In the genomic region with DNA sequence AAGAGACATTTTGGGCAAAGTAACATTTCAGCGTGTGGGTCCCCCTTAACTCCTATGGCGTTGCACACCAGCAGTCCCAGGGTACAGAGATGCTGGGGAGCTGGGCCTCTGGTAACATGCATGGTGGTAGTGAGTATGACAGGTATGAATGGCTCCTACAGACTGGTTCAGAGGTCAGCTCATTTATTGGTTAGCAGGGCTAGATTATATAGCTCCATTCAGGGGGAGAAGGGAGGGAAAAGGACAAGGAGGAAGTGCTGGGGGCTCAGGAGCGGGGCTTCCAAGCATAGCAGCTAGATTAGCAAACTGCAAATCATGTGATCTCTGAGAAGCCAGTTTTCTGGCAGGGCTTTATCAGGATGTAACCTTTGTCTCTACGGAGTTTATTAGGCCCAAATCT, we compare ENCODE assay signal across 22 mouse cellular contexts.
DNase-seq lines count a peak whose midpoint lies in the region; ATAC-seq and TF ChIP-seq lines count a peak whose summit lies in the region.
"Had no signal": no experiment of that assay in that cellular context is flagged by ENCODE, and none has a peak within 500 bp of the region (broad histone marks: within the 10 kb centered on the region; RNA-seq: fewer than 3 reads in every experiment).

No protein-coding gene starts in this region.

- H3K4me2 ChIP-seq in intestine, embryonic 14.5 days (ENCODE audit: low read length) = no peak overlapping the region
- no peak overlapping the region for H3K4me2 ChIP-seq in intestine, postnatal 0 days (replicated peaks; ENCODE audit: low read depth)
- H3K4me2 ChIP-seq in intestine, embryonic 15.5 days (replicated peaks) = no peak overlapping the region
- H3K4me2 ChIP-seq in intestine, embryonic 16.5 days (ENCODE audit: low read depth, low read length) = no peak overlapping the region
- no peak overlapping the region for H3K4me2 ChIP-seq in forebrain, embryonic 12.5 days

- WGBS in intestine, embryonic 14.5 days = 61% methylated on average over 4 of the region's 4 CpGs
- 63% methylated on average over 4 of the region's 4 CpGs for WGBS in intestine, postnatal 0 days
- 64% methylated on average over 4 of the region's 4 CpGs for WGBS in intestine, embryonic 15.5 days
- WGBS in intestine, embryonic 16.5 days = 70% methylated on average over 4 of the region's 4 CpGs
- 41% methylated on average over 4 of the region's 4 CpGs for WGBS in small intestine, adult 2 months
- WGBS in forebrain, embryonic 12.5 days = 90% methylated on average over 4 of the region's 4 CpGs

- no peaks in the 10 kb centered on the region for H3K9me3 ChIP-seq in intestine, embryonic 14.5 days (ENCODE audit: control insufficient read depth, low read length)
- no peaks in the 10 kb centered on the region for H3K9me3 ChIP-seq in intestine, postnatal 0 days (ENCODE audit: control insufficient read depth)
- H3K9me3 ChIP-seq in intestine, embryonic 15.5 days = no peaks in the 10 kb centered on the region
- no peaks in the 10 kb centered on the region for H3K9me3 ChIP-seq in intestine, embryonic 16.5 days (ENCODE audit: control insufficient read depth, low read length)
- no peaks in the 10 kb centered on the region for H3K9me3 ChIP-seq in forebrain, embryonic 12.5 days

- peak; percentile 77; the same call in 1 of the 2 replicates for ATAC-seq in intestine, embryonic 14.5 days (replicated peaks; ENCODE audit: low FRiP score, low TSS enrichment, low read depth)
- ATAC-seq in intestine, postnatal 0 days = no peak; the same call in 1 of the 2 replicates
- peak; percentile 92 for ATAC-seq in intestine, embryonic 15.5 days
- ATAC-seq in intestine, embryonic 16.5 days = peak; percentile 95
- ATAC-seq in forebrain, embryonic 12.5 days (ENCODE audit: low FRiP score) = no peak
- ATAC-seq: activated CD4-positive, CD25-positive, alpha-beta regulatory T cell, adult 4 months; CD4-positive, CD25-positive, alpha-beta regulatory T cell, adult 4 months; Patski had no signal

- H3K36me3 ChIP-seq in intestine, embryonic 14.5 days (ENCODE audit: control insufficient read depth, insufficient read depth, low read length) = no peaks in the 10 kb centered on the region
- no peaks in the 10 kb centered on the region for H3K36me3 ChIP-seq in intestine, postnatal 0 days (ENCODE audit: control insufficient read depth, insufficient read depth)
- no peaks in the 10 kb centered on the region for H3K36me3 ChIP-seq in intestine, embryonic 15.5 days
- no peaks in the 10 kb centered on the region for H3K36me3 ChIP-seq in intestine, embryonic 16.5 days (ENCODE audit: control insufficient read depth, insufficient read depth, low read length)
- no peaks in the 10 kb centered on the region for H3K36me3 ChIP-seq in small intestine, adult 2 months (ENCODE audit: control insufficient read depth, insufficient read depth, low read length)
- no peaks in the 10 kb centered on the region for H3K36me3 ChIP-seq in forebrain, embryonic 12.5 days (replicated peaks)
- H3K36me3 ChIP-seq: G1E had no signal

- no peak overlapping the region for H3K9ac ChIP-seq in intestine, embryonic 14.5 days (ENCODE audit: low read length)
- H3K9ac ChIP-seq in intestine, postnatal 0 days (ENCODE audit: low read depth, low read length) = no peak overlapping the region
- H3K9ac ChIP-seq in intestine, embryonic 15.5 days = no peak overlapping the region
- H3K9ac ChIP-seq in intestine, embryonic 16.5 days (ENCODE audit: low read depth, low read length) = no peak overlapping the region
- no peak overlapping the region for H3K9ac ChIP-seq in forebrain, embryonic 12.5 days

- no peak overlapping the region for H3K4me3 ChIP-seq in intestine, embryonic 14.5 days (ENCODE audit: low read depth, low read length)
- no peak overlapping the region for H3K4me3 ChIP-seq in intestine, postnatal 0 days (ENCODE audit: low read depth, low read length)
- no peak overlapping the region for H3K4me3 ChIP-seq in intestine, embryonic 15.5 days (replicated peaks)
- no peak overlapping the region for H3K4me3 ChIP-seq in intestine, embryonic 16.5 days (ENCODE audit: low read length)
- H3K4me3 ChIP-seq in small intestine, adult 2 months (ENCODE audit: low read depth, low read length) = no peak overlapping the region
- no peak overlapping the region for H3K4me3 ChIP-seq in forebrain, embryonic 12.5 days (replicated peaks)

- no peaks in the 10 kb centered on the region for H3K27me3 ChIP-seq in intestine, embryonic 14.5 days (replicated peaks; ENCODE audit: control insufficient read depth, insufficient read depth, low read length)
- no peaks in the 10 kb centered on the region for H3K27me3 ChIP-seq in intestine, postnatal 0 days (replicated peaks; ENCODE audit: control insufficient read depth, insufficient read depth, low read length)
- H3K27me3 ChIP-seq in intestine, embryonic 15.5 days (replicated peaks) = no peaks in the 10 kb centered on the region
- H3K27me3 ChIP-seq in intestine, embryonic 16.5 days (replicated peaks; ENCODE audit: control insufficient read depth, insufficient read depth, low read length) = no peaks in the 10 kb centered on the region
- no peaks in the 10 kb centered on the region for H3K27me3 ChIP-seq in small intestine, adult 2 months (ENCODE audit: control insufficient read depth, insufficient read depth, low read length)
- H3K27me3 ChIP-seq in forebrain, embryonic 12.5 days = no peaks in the 10 kb centered on the region
- H3K27me3 ChIP-seq: CH12.LX, Patski had no signal

- H3K27ac ChIP-seq in intestine, embryonic 14.5 days (ENCODE audit: low read depth) = no peak overlapping the region
- H3K27ac ChIP-seq in intestine, postnatal 0 days (ENCODE audit: low read depth, low read length) = no peak overlapping the region
- no peak overlapping the region for H3K27ac ChIP-seq in intestine, embryonic 15.5 days
- H3K27ac ChIP-seq in intestine, embryonic 16.5 days (ENCODE audit: low read length) = no peak overlapping the region
- H3K27ac ChIP-seq in small intestine, adult 2 months (ENCODE audit: insufficient read depth, low read depth, low read length) = 0 out of 2 replicates have a peak overlapping the region, but pooled peaks have one; percentile 5
- no peak overlapping the region for H3K27ac ChIP-seq in forebrain, embryonic 12.5 days

- H3K4me1 ChIP-seq in intestine, embryonic 14.5 days (replicated peaks; ENCODE audit: control insufficient read depth, insufficient read depth, low read length) = no peaks in the 10 kb centered on the region
- no peaks in the 10 kb centered on the region for H3K4me1 ChIP-seq in intestine, postnatal 0 days (replicated peaks; ENCODE audit: control insufficient read depth, insufficient read depth, low read length)
- 0 out of 2 replicates have a peak, but pooled peaks cover 4% of the 10 kb centered on the region for H3K4me1 ChIP-seq in intestine, embryonic 15.5 days (replicated peaks)
- H3K4me1 ChIP-seq in intestine, embryonic 16.5 days (ENCODE audit: control insufficient read depth, insufficient read depth, low read length) = 0 out of 2 replicates have a peak, but pooled peaks cover 5% of the 10 kb centered on the region
- peaks cover 9% of the 10 kb centered on the region; the same call in 1 of the 2 replicates for H3K4me1 ChIP-seq in small intestine, adult 2 months (ENCODE audit: control insufficient read depth, insufficient read depth, insufficient read length, low read length)
- no peaks in the 10 kb centered on the region for H3K4me1 ChIP-seq in forebrain, embryonic 12.5 days

- DNase-seq in intestine, embryonic 14.5 days (ENCODE audit: low spot score) = no peak
- no peak for DNase-seq in left cerebral cortex, postnatal 36 days (ENCODE audit: low spot score in 2 of 2)
- DNase-seq in frontal cortex, postnatal 36 days (ENCODE audit: low spot score in 2 of 2) = no peak
- DNase-seq: adrenal gland, adult 2 months; adrenal gland, adult 8-10 months; adrenal gland, postnatal 10 days; adrenal gland, postnatal 14 days; adrenal gland, postnatal 25 days; adrenal gland, postnatal 36 days; B cell, adult 2 months; cerebellum, adult 11 months; cerebellum, adult 11-12 months had no signal

- intact Hi-C loops in left cerebral cortex, postnatal 36 days (cut with DNase I) = no loop called here

- TF ChIP-seq POLR2A in small intestine, adult 2 months (IDR thresholded peaks at IDR 0.05; ENCODE audit: low read depth, low read length) = no peak

- TF ChIP-seq CTCF in intestine, postnatal 0 days (IDR thresholded peaks at IDR 0.05; ENCODE audit: low read depth) = no peak
- no peak for TF ChIP-seq CTCF in small intestine, adult 2 months (IDR thresholded peaks at IDR 0.05; ENCODE audit: extremely low read depth, insufficient read length, insufficient replicate concordance, low read depth, low read length)

Comparison
In these comparisons a context has a peak if more than half of its experiments do, and no peak if none do; other contexts are left out.
1. ATAC-seq: peak in intestine, embryonic 14.5 days (single experiment), intestine, embryonic 15.5 days (single experiment) and intestine, embryonic 16.5 days (single experiment); none in intestine, postnatal 0 days (single experiment) and forebrain, embryonic 12.5 days (single experiment).